Mouse (Mus musculus): ENCODE measurements around the gene Tgfbr1.

- no peak for TF ChIP-seq ZC3H11A (IDR thresholded peaks at IDR 0.05; ENCODE audit: borderline replicate concordance, low read depth, low read length)
- TF ChIP-seq ZNF384 (IDR thresholded peaks at IDR 0.05; ENCODE audit: low read depth, low read length) = no peak
- TF ChIP-seq MAFK (IDR thresholded peaks at IDR 0.05; ENCODE audit: insufficient read depth, low read depth, low read length) = no peak
- no peak for TF ChIP-seq HCFC1 (IDR thresholded peaks at IDR 0.05; ENCODE audit: borderline replicate concordance, insufficient read depth, low read length)
Observed at GRCm38 (mm10) chr4:47402200-47402599, 49.2 kb downstream of the Tgfbr1 start.
